Mouse (Mus musculus) lung, adult 2 months (tissue): ENCODE measurements around the gene Stk19.

Experiments
- CTCF ChIP-seq: fragments of 200-500 bp; IDR thresholded peaks from 2 replicates; pipeline ENCODE4 v1.5.1; 2011; ENCODE audit warnings: mild to moderate bottlenecking, low read length, control low read depth; ENCODE audit not compliant: insufficient read depth
- POLR2A ChIP-seq: fragments of 200-500 bp; IDR thresholded peaks from 2 replicates; pipeline ENCODE4 v1.6.1; 2011; ENCODE audit warnings: low read depth, mild to moderate bottlenecking, control low read depth, low read length, borderline replicate concordance; ENCODE audit errors: extremely low read depth

- TF ChIP-seq CTCF (no peak), POLR2A (no peak)
Measured at GRCm38 (mm10) chr17:34836155-34836855, 440 bp downstream of the Stk19 start.
